Mouse (Mus musculus): ENCODE results near the gene Cep128.
"Not testable (repeated sequence)": the region's sequence is repeated elsewhere in the genome, so short reads cannot be mapped to it uniquely, and the experiment has no call there.

Gene Cep128

GRCm38 (mm10) chr12:91063337-91064015 is 320.7 kb downstream of the Cep128 start:
- DNase-seq (ENCODE audit: low spot score in 2 of 2), result no peak

GRCm38 (mm10) chr12:91062681-91063080 is 321.5 kb downstream of the Cep128 start:
- DNase-seq (ENCODE audit: low spot score in 2 of 2), result no peak

DNA sequence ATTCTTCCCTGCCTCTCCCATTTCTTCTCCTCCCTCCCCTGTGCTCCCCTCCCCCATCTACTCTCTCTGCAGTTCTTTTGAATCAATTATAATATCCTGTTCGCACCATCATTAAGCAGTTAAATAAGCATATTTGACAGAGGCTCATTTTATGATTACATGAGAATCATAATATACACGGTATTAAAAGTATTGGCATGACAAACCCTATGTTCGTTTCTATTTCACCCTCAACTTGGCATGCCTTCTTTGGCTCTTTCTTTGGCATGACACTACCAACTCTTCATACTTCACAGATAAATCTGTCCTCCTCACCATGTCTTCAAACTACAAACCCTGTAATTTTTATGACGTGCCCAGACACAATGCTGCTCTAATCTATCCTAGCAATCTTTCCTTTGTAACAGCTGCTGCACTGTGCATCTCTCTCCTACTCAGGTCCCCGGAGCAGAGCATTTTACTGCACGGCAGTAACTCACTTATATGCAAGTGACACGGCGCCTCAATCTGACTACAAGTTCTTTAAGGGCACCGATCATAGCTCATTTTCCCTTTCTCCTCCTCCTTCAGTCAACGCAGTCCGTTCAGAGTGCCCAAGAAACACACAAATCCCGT is 324.4 kb downstream of the Cep128 start:
- no peak for DNase-seq (ENCODE audit: low spot score in 2 of 2)

GRCm38 (mm10) chr12:91056885-91057284 is 327.3 kb downstream of the Cep128 start:
- no peak for DNase-seq (ENCODE audit: low spot score in 2 of 2)

DNA sequence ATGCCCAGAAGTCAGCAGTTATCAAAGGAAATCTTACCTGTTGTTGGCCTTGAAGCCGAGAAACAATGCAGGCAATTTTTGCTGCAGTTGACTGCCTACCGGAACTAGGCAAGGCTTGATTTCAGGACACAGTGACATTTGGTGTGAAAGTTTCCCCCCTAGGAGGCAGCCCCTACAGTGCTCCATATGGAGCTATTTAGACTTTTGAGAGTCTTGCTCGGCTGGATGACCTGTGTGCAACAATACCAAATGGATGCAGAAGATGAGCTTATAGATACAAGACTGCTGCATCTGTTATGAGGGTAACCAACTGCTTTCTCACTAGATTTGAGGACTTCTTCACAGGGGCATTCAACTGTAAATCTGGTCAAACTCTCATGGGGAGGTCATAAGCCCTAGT is 331.9 kb downstream of the Cep128 start:
- no peak for DNase-seq (ENCODE audit: low spot score in 2 of 2)

DNA sequence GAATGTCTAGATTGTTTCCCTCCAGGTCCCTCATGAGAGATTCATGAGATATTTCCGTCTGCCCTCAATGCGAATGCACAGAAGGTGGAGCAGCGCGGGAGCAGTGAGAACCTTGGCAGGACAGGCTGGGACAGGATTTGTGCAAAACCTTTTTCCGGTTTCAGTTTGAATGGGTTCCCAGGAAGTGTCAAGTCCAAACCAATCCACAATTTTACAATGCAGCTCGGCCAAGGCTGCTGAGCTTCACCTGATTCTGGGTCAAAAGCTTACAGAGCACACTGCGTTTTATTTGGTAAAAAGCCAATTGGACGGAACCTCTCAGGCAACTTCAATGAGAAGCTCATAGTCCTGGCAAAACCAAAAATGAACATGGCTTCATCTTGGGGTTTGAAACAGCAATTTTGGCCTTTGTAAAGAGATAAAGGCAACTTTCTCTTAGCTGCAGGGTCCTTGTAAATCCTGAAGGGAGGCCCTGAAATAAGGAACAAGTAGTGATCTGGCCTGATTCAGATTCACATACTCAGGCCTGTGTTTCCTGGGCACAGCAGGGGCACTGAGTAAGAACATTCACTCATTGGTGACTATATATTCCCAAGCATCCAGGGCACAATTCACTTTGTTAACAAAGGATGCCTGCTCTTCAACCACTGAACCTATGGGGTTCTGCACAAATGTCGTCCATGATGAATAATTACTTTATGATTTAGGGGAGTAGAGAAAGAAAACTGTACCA is 333.4 kb downstream of the Cep128 start:
- DNase-seq (ENCODE audit: low spot score in 2 of 2), result no peak

GRCm38 (mm10) chr12:91041363-91041762 is 342.8 kb downstream of the Cep128 start:
- DNase-seq (ENCODE audit: low spot score in 2 of 2), result no peak

DNA sequence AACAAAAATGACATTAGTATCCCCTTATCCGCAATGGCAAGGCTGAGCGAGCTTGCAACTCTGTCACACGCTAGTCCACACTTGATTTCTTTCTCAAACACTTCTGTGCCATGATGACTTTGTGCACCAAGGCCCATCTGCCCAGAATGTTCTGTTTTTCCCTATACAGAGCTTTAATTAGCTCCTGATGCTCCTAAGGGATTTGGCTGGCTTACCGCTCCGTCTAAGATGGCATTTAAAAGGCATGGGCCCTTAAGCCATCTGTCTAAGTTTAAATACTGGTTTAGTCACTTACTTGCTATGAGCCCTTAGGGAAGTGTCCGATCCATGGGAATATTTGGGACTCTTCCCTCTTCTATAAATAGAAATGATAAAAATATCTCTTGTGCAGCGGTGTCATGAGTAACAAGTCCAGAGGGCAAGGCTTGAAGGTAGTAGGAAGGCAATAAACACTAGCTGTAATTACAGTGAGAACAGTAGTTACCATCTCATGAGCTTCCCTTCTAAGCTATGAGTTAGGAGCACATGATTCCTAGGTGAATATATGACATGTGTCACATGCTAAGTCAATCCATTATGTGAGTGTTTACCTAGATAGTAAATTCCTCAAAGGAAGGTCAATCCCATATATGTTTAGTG is 343.8 kb downstream of the Cep128 start:
- no peak for DNase-seq (ENCODE audit: low spot score in 2 of 2)

DNA sequence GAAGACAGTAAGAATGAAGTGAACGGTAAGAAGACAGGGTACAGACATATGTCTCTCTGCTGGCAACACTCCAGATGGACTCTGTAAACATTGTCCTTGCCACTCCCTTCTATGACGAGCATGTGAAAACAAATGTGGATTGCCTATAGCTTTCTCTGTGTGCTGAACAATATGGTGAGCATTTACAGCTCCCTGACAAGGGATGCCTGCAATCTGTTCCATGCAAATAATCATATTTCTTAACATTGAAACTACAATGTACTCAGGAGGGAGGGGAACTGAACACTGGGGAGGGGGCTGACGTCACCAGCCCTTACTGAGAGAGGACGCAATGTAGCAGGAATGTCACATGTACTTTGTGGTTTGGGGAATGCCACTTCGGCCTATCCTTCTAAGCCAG is 355.1 kb downstream of the Cep128 start:
- DNase-seq (ENCODE audit: low spot score in 2 of 2), result no peak

GRCm38 (mm10) chr12:91027681-91028080 is 356.5 kb downstream of the Cep128 start:
- DNase-seq (ENCODE audit: low spot score in 2 of 2), result no peak

GRCm38 (mm10) chr12:91027100-91027499 is 357.1 kb downstream of the Cep128 start:
- DNase-seq (ENCODE audit: low spot score in 2 of 2), result no peak

DNA sequence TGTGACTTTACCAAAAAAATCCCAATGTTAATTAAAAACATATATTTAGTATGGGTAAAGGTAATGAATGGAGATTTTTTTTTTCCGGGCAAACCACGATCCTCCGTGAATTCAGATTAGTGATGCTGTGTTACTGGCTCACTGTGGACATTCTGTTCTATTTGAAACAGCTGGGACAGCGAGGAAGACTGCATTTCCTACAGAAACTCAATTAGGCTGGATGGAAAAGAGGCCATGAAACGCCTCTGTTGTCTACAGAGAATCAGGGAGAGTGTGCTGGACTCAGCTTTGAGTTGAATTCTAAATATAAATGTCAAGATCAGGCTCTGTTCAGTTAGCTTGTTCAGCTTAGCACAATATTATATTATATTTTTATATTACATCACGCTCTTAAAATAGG is 369.1 kb downstream of the Cep128 start:
- no peak for DNase-seq (ENCODE audit: low spot score in 2 of 2)

- no peak for DNase-seq (ENCODE audit: low spot score in 2 of 2)
Observed at GRCm38 (mm10) chr12:91013043-91013442, 371.2 kb downstream of the Cep128 start.

DNA sequence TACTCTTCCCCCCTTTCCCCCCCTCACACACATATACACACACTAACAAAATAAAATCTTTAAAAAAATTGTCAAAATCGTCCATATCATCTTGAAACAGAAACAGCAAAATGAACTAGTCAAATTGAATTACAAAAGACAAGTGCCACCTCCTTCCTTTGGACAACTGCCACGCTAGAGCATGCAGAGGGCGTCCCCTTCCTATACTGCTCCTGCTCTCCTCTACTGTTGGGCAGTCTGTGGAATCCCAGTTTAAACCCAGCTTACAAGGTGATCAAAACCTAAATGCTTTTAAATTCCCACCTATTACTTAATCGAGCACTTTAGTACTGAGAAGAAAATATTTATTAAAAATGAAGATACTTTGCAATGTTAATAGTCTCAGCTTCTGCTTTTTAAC is 372.0 kb downstream of the Cep128 start:
- no peak for DNase-seq (ENCODE audit: low spot score in 2 of 2)

- DNase-seq (ENCODE audit: low spot score in 2 of 2), result no peak
Observed at GRCm38 (mm10) chr12:91008736-91009135, 375.5 kb downstream of the Cep128 start.

- no peak for DNase-seq (ENCODE audit: low spot score in 2 of 2)
Observed at GRCm38 (mm10) chr12:91008170-91008569, 376.0 kb downstream of the Cep128 start.

- DNase-seq (ENCODE audit: low spot score in 2 of 2), result peak in 1 of 2 experiments; percentile 4
Observed at GRCm38 (mm10) chr12:90997539-90997938, 386.7 kb downstream of the Cep128 start.

DNA sequence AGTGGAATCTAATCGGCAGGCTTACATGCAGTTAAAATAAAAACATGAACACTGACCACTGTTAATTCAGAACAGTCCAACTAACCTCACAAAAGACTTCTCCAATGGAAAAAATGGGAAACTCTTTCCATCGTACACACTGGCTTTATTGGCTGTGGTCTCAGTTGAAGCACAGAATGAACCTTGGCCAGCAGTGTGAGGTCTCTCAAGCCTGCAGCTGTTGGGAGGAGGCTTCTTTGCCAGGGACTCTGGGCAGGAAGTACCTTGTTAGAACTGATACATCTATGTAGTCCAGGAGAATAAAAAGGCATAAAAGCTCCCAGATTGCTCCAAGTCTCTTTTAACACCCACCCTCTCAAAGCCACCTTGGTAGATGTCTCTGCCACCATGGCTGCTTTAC is 390.9 kb downstream of the Cep128 start:
- DNase-seq (ENCODE audit: low spot score in 2 of 2), result no peak

DNA sequence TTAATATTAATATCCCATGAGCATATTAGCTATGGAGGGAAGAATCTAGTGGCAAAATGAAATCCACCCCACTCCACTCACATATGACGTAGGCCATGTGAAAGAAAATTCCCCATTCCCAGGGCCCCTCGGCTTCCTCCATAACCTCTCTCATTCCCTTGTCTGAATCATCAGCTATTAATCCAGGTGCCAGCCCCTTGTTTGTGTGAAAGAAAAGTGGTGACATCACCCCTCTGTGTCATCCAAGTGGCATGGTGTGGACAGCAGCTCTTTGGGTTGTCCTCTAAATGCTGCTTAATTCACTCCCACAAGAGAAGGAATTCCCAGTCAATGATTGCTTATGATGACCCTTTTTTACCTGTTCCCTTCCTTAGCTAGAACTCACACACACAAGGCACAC is 396.4 kb downstream of the Cep128 start:
- DNase-seq (ENCODE audit: low spot score in 2 of 2), result no peak

DNA sequence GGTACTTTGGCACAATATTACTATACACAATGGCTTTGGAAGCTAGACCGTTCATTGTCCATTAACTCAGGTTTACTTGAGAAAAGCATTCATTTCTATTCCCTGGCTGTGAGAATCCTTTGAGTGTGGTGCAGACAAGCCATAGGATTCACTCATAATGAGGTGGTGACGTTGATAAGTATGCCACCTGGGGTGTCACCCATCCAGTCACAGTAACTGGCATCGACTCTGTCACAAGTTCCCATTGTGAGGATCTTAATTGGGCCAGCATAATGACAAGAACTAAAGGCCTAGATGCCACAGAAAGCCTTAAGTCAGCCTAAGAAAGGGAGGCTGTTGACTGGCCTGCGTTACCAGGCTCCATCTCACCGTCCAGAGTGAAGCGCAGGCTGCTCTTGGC is 396.9 kb downstream of the Cep128 start:
- no peak for DNase-seq (ENCODE audit: low spot score in 2 of 2)

DNA sequence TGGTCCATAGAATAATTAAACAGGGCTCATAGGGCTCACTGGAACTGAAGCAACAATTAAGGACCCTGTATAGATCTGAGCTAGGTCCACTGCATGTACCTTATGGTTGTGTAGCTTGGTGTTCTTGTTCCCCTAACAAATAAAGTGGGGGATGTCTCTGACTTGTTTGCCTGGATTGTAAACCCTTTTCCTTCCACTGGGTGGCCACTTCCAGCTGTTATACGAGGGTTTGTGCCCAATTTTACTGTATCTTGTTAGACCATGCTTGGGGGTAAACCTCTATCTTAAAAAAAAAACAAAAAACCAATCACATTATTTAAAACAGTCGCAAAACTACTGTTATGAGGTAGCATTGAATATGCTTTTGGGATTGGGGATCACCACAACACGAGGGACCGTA is 402.2 kb downstream of the Cep128 start:
- no peak for DNase-seq (ENCODE audit: low spot score in 2 of 2)

- not testable (repeated sequence) for DNase-seq (ENCODE audit: low spot score in 2 of 2)
Observed at GRCm38 (mm10) chr12:90976406-90976805, 407.8 kb downstream of the Cep128 start.

DNA sequence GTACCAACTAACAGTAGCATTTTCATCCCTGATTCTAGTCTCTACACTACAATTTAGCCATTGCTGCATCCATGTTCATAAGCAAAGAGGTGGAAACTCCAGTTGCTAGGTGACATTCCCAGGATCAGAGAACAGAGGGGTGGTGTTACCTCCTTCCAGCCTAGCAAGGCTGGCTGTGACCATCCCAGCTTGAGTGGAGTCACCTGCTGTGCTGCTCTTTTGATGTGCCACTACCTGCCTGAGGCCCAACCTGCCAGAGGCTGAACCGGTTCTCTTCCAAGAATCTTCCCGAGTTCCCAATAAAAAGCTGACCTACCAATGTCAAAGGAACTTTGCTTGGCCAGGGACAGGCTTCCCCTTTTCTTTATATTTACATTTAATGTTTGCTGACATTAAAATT is 408.8 kb downstream of the Cep128 start:
- DNase-seq (ENCODE audit: low spot score in 2 of 2), result no peak

Measured in cerebellum, postnatal 4 days (tissue).